Mouse (Mus musculus): Measurements from ENCODE around the gene Col9a1.

Col9a1 gene

GRCm38 (mm10) chr1:24292515-24292914 is 115.1 kb downstream of the Col9a1 start:
- DNase-seq (ENCODE audit: inconsistent age in 2 of 2, low spot score in 1 of 2), result no peak

GRCm38 (mm10) chr1:24294979-24295942 is 117.9 kb downstream of the Col9a1 start:
- no peak for DNase-seq (ENCODE audit: inconsistent age in 2 of 2, low spot score in 1 of 2)

- no peak for DNase-seq (ENCODE audit: inconsistent age in 2 of 2, low spot score in 1 of 2)
Observed at GRCm38 (mm10) chr1:24300700-24301099, 123.3 kb downstream of the Col9a1 start.

All from adrenal gland, adult (tissue).